Mouse (Mus musculus): ENCODE measurements around the gene Midn. TPM values are rescaled to one million over a fixed set of nuclear protein-coding genes. Genes with fewer than 3 reads are reported as not detected.

The Midn gene
- total RNA-seq, 2 experiments from 2014 or later = 9.4 to 30.9 TPM

GRCm38 (mm10) chr10:80179068-80180051 lies 31.3 kb downstream of the Midn start, which contains the start of gene Efna2:
TSS of gene Efna2 (plus strand) at chr10:80179482.
- no peak for ATAC-seq (replicated peaks; ENCODE audit: low FRiP score, low TSS enrichment, poor library complexity, severe bottlenecking)

GRCm38 (mm10) chr10:80180288-80180687 lies 32.2 kb downstream of the Midn start:
- ATAC-seq (replicated peaks; ENCODE audit: low FRiP score, low TSS enrichment, poor library complexity, severe bottlenecking) = no peak

- ATAC-seq (replicated peaks; ENCODE audit: low FRiP score, low TSS enrichment, poor library complexity, severe bottlenecking) = no peak
These were observed 32.8 kb downstream of the Midn start for GRCm38 (mm10) chr10:80180823-80181222.

- no peak for ATAC-seq (replicated peaks; ENCODE audit: low FRiP score, low TSS enrichment, poor library complexity, severe bottlenecking)
These were observed 34.5 kb downstream of the Midn start for GRCm38 (mm10) chr10:80182547-80182946.

- ATAC-seq (replicated peaks; ENCODE audit: low FRiP score, low TSS enrichment, poor library complexity, severe bottlenecking) = no peak
These were observed 38.6 kb downstream of the Midn start for GRCm38 (mm10) chr10:80186649-80187048.

- ATAC-seq (replicated peaks; ENCODE audit: low FRiP score, low TSS enrichment, poor library complexity, severe bottlenecking) = no peak
These were observed 39.7 kb downstream of the Midn start for GRCm38 (mm10) chr10:80187739-80188138.

- no peak for ATAC-seq (replicated peaks; ENCODE audit: low FRiP score, low TSS enrichment, poor library complexity, severe bottlenecking)
These were observed 40.5 kb downstream of the Midn start for GRCm38 (mm10) chr10:80188453-80189024.

- no peak for ATAC-seq (replicated peaks; ENCODE audit: low FRiP score, low TSS enrichment, poor library complexity, severe bottlenecking)
These were observed 41.9 kb downstream of the Midn start for GRCm38 (mm10) chr10:80189999-80190398.

- no peak for ATAC-seq (replicated peaks; ENCODE audit: low FRiP score, low TSS enrichment, poor library complexity, severe bottlenecking)
These were observed 42.5 kb downstream of the Midn start for GRCm38 (mm10) chr10:80190491-80191051.

GRCm38 (mm10) chr10:80193976-80194375 lies 45.9 kb downstream of the Midn start:
- ATAC-seq (replicated peaks; ENCODE audit: low FRiP score, low TSS enrichment, poor library complexity, severe bottlenecking) = no peak

GRCm38 (mm10) chr10:80194441-80194840 lies 46.4 kb downstream of the Midn start:
- ATAC-seq (replicated peaks; ENCODE audit: low FRiP score, low TSS enrichment, poor library complexity, severe bottlenecking) = no peak

GRCm38 (mm10) chr10:80196167-80196566 lies 48.1 kb downstream of the Midn start:
- no peak for ATAC-seq (replicated peaks; ENCODE audit: low FRiP score, low TSS enrichment, poor library complexity, severe bottlenecking)

- ATAC-seq (replicated peaks; ENCODE audit: low FRiP score, low TSS enrichment, poor library complexity, severe bottlenecking) = no peak
These were observed 48.9 kb downstream of the Midn start for GRCm38 (mm10) chr10:80196778-80197581.

- peak; percentile 95 for ATAC-seq (replicated peaks; ENCODE audit: low FRiP score, low TSS enrichment, poor library complexity, severe bottlenecking)
These were observed 51.5 kb downstream of the Midn start for GRCm38 (mm10) chr10:80199440-80200008.

- ATAC-seq (replicated peaks; ENCODE audit: low FRiP score, low TSS enrichment, poor library complexity, severe bottlenecking) = no peak
These were observed 52.4 kb downstream of the Midn start for GRCm38 (mm10) chr10:80200485-80200884.

- ATAC-seq (replicated peaks; ENCODE audit: low FRiP score, low TSS enrichment, poor library complexity, severe bottlenecking) = no peak
These were observed 56.0 kb downstream of the Midn start for GRCm38 (mm10) chr10:80204055-80204454.

GRCm38 (mm10) chr10:80207201-80207600 lies 59.1 kb downstream of the Midn start:
- ATAC-seq (replicated peaks; ENCODE audit: low FRiP score, low TSS enrichment, poor library complexity, severe bottlenecking) = no peak

GRCm38 (mm10) chr10:80207676-80208075 lies 59.6 kb downstream of the Midn start:
- no peak for ATAC-seq (replicated peaks; ENCODE audit: low FRiP score, low TSS enrichment, poor library complexity, severe bottlenecking)

All from megakaryocyte-erythroid progenitor cell, adult 5-6 weeks (primary cell).